Mouse (Mus musculus) B cell, adult 62 days (primary cell): ENCODE measurements around the gene Spin2c. TPM values are rescaled to one million over a fixed set of nuclear protein-coding genes. Genes with fewer than 3 reads are reported as not detected.

Experiments used
- total RNA-seq: library from RNA; stranded (reverse); gene quantifications from 4 replicates; pipeline ENCODE4 v1.2.4, GENCODE M21; 2023

The Spin2c gene
- 1.1 TPM in 1 of 4 replicates, not detected in the others for total RNA-seq

GRCm38 (mm10) chrX:153831951-153832561, at the start of gene Spin2c:
Gene Spin2c (plus strand): TSS chrX:153832225.

Other genes with a start within 250 kb of the Spin2c start
- gene Kctd12b, start 135.8 kb upstream of the Spin2c start, total RNA-seq, result 0.15 to 0.39 TPM (median 0.25 TPM) in 4 replicates
- 5.5 to 6.8 TPM (median 6.1 TPM) in 4 replicates for gene Nbdy, start 108.6 kb upstream of the Spin2c start, total RNA-seq
- not detected in 4 replicates for gene Samt1, start 180.4 kb downstream of the Spin2c start, total RNA-seq
- not detected in 4 replicates for gene 4921511M17Rik, start 201.6 kb downstream of the Spin2c start, total RNA-seq
- gene Gm10057, start 222.8 kb downstream of the Spin2c start, total RNA-seq, result not detected in 4 replicates